Mouse (Mus musculus): ENCODE measurements at regions not wholly inside any gene's neighbourhood (a gene's known extent, or its start where the extent isn't known, plus 50 kb on each side); places are given as distances from the start of the nearest gene placed in this dataset.

GRCm38 (mm10) chr4:45610937-45611336, 78.7 kb upstream of the Shb start:
- no peak for TF ChIP-seq CTCF (conservative IDR thresholded peaks at IDR 0.05; ENCODE audit: low read length)
- TF ChIP-seq POU5F1 (IDR thresholded peaks at IDR 0.05; ENCODE audit: borderline replicate concordance, low read length) = no peak
